Mouse (Mus musculus) limb, embryonic 15.5 days (tissue): ENCODE data around the gene Cdc42ep5. TPM values are rescaled to one million over a fixed set of nuclear protein-coding genes. Genes with fewer than 3 reads are reported as not detected.

Experiments
- ATAC-seq: fragments of 200-750 bp; cut with Nextera tagmentation; 2 replicates; pipeline ENCODE4 v1.8.0; 2017; ENCODE audit warnings: low read depth, moderate TSS enrichment; ENCODE audit not compliant: insufficient number of reproducible peaks, low FRiP score, low TSS enrichment
- H3K27ac ChIP-seq: fragments of 300-500 bp; sonication (generic); 2 replicates; pipeline ENCODE4 v1.5.1; 2015; ENCODE audit warnings: moderate library complexity, mild to moderate bottlenecking, inconsistent platforms
- H3K27me3 ChIP-seq: fragments of 300-500 bp; sonication (generic); 2 replicates; pipeline ENCODE4 v1.6.1; 2015; ENCODE audit warnings: inconsistent platforms
- H3K36me3 ChIP-seq: fragments of 300-500 bp; sonication (generic); 2 replicates; pipeline ENCODE4 v1.6.1; 2015; ENCODE audit warnings: inconsistent platforms
- H3K4me1 ChIP-seq: fragments of 300-500 bp; sonication (generic); 2 replicates; pipeline ENCODE4 v1.6.1; 2015; ENCODE audit warnings: inconsistent platforms
- H3K4me2 ChIP-seq: fragments of 300-500 bp; sonication (generic); 2 replicates; pipeline ENCODE4 v1.6.1; 2015; ENCODE audit warnings: mild to moderate bottlenecking, inconsistent platforms
- H3K4me3 ChIP-seq: fragments of 300-500 bp; sonication (generic); 2 replicates; pipeline ENCODE4 v1.5.1; 2015; ENCODE audit warnings: mild to moderate bottlenecking, inconsistent platforms
- H3K9ac ChIP-seq: fragments of 300-500 bp; sonication (generic); 2 replicates; pipeline ENCODE4 v1.6.1; 2015; ENCODE audit warnings: inconsistent platforms
- H3K9me3 ChIP-seq: fragments of 300-500 bp; sonication (generic); 2 replicates; pipeline ENCODE4 v1.6.1; 2016; ENCODE audit warnings: inconsistent platforms
- WGBS: fragments of 180-500 bp; shearing (Covaris S2); methylation state at CpG from one replicate; pipeline ENCODE4 v1.1.7; 2015; 5-methylcytosine and 5-hydroxymethylcytosine counted together
- polyA plus RNA-seq: library from polyadenylated mRNA; unstranded; fragments of >200 nt; fragmentation: Nextera tagmentation; extraction: Ambion mirVana; gene quantifications from 2 replicates; pipeline ENCODE4 v1.2.1, GENCODE M21; 2015

Cdc42ep5 gene
- polyA plus RNA-seq, 1 experiment from 2014 or later: 82.3 TPM

GRCm38 (mm10) chr7:4154356-4154755, 10.3 kb downstream of the Cdc42ep5 start:
- no peaks in the 10 kb centered on the region for H3K9me3 ChIP-seq
- ATAC-seq: no peak
- H3K9ac ChIP-seq: no peak overlapping the region
- H3K27ac ChIP-seq: no peak overlapping the region
- peaks cover 6% of the 10 kb centered on the region; the same call in 1 of the 2 replicates for H3K27me3 ChIP-seq
- 56% methylated on average over 5 of the region's 5 CpGs for WGBS
- no peak overlapping the region for H3K4me2 ChIP-seq
- 0 out of 2 replicates have a peak, but pooled peaks cover 3% of the 10 kb centered on the region for H3K36me3 ChIP-seq
- H3K4me1 ChIP-seq: peaks cover 23% of the 10 kb centered on the region
- H3K4me3 ChIP-seq: no peak overlapping the region

- peaks cover 43% of the 10 kb centered on the region for H3K4me1 ChIP-seq
- H3K4me3 ChIP-seq: no peak overlapping the region
- no peak for ATAC-seq
- H3K4me2 ChIP-seq: no peak overlapping the region
- peaks cover 23% of the 10 kb centered on the region for H3K36me3 ChIP-seq
- H3K9ac ChIP-seq: no peak overlapping the region
- peaks cover 6% of the 10 kb centered on the region; the same call in 1 of the 2 replicates for H3K27me3 ChIP-seq
- no peaks in the 10 kb centered on the region for H3K9me3 ChIP-seq
- WGBS: 28% methylated on average over 22 of the region's 22 CpGs
- no peak overlapping the region for H3K27ac ChIP-seq
Measured at GRCm38 (mm10) chr7:4151241-4151640, 13.4 kb downstream of the Cdc42ep5 start.

DNA sequence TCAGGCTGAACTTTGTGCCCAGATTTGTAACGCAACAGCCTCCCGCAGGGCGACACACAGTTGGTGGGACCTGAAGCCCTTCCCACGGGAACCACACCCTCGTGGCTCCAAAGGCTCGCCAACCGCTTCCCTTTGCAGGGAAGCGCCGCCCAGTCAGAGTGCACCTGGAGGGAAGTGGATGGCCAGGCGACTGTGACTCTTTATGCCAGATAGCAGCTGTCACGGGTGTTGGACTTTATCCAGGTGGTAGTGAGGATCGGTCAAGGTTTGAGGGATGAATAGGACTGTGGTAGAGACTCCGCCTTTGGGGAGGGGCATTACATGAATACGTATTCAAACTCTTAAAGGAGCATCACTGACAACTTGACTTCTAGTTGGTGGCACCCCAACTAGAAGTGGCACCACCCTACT, 13.8 kb downstream of the Cdc42ep5 start:
- H3K27ac ChIP-seq: no peak overlapping the region
- H3K4me3 ChIP-seq: peak overlapping the region; percentile 16
- ATAC-seq: no peak
- no peak overlapping the region for H3K9ac ChIP-seq
- H3K4me2 ChIP-seq: peak overlapping the region; percentile 79; the same call in 1 of the 2 replicates
- peaks cover 6% of the 10 kb centered on the region; the same call in 1 of the 2 replicates for H3K27me3 ChIP-seq
- H3K9me3 ChIP-seq: no peaks in the 10 kb centered on the region
- WGBS: 18% methylated on average over 14 of the region's 14 CpGs
- peaks cover 27% of the 10 kb centered on the region for H3K36me3 ChIP-seq
- peaks cover 43% of the 10 kb centered on the region for H3K4me1 ChIP-seq

- Histone ChIP-seq H3K4me3 (peak within 1 kb of the TSS; percentile 71), H3K4me2 (peak within 1 kb of the TSS; percentile 79), H3K9me3 (no peaks in the 10 kb centered on the region), H3K4me1 (peaks cover 41% of the 10 kb centered on the region), H3K9ac (peak within 1 kb of the TSS; percentile 82), H3K36me3 (peaks cover 34% of the 10 kb centered on the region), H3K27ac (peak within 1 kb of the TSS; percentile 98), H3K27me3 (peaks cover 6% of the 10 kb centered on the region; the same call in 1 of the 2 replicates)
- 3% methylated on average over 14 of the region's 14 CpGs for WGBS
- 0 out of 2 replicates have a peak, but pooled peaks have one; percentile 15 for ATAC-seq
Measured at GRCm38 (mm10) chr7:4150059-4150541, 14.6 kb downstream of the Cdc42ep5 start, which contains the start of gene Leng9. Gene Leng9, minus strand, starts transcription at chr7:4150374.

- H3K27me3 ChIP-seq: peaks cover 6% of the 10 kb centered on the region; the same call in 1 of the 2 replicates
- peak; percentile 70 for ATAC-seq
- H3K4me1 ChIP-seq: peaks cover 37% of the 10 kb centered on the region
- H3K27ac ChIP-seq: peak overlapping the region; percentile 98
- no peaks in the 10 kb centered on the region for H3K9me3 ChIP-seq
- peaks cover 41% of the 10 kb centered on the region for H3K36me3 ChIP-seq
- peak overlapping the region; percentile 82 for H3K9ac ChIP-seq
- H3K4me3 ChIP-seq: peak overlapping the region; percentile 71
- WGBS: 1% methylated on average over 64 of the region's 64 CpGs
- peak overlapping the region; percentile 79 for H3K4me2 ChIP-seq
Measured at GRCm38 (mm10) chr7:4149209-4150054, 15.2 kb downstream of the Cdc42ep5 start.

- Histone ChIP-seq H3K36me3 (peaks cover 49% of the 10 kb centered on the region), H3K9ac (peak overlapping the region; percentile 82), H3K4me2 (peak overlapping the region; percentile 79), H3K4me1 (peaks cover 37% of the 10 kb centered on the region), H3K4me3 (peak overlapping the region; percentile 71), H3K9me3 (no peaks in the 10 kb centered on the region), H3K27me3 (peaks cover 6% of the 10 kb centered on the region; the same call in 1 of the 2 replicates), H3K27ac (peak overlapping the region; percentile 98)
- peak; percentile 26; the same call in 1 of the 2 replicates for ATAC-seq
- 25% methylated on average over 18 of the region's 18 CpGs for WGBS
Measured at GRCm38 (mm10) chr7:4148341-4149208, 16.1 kb downstream of the Cdc42ep5 start.

- no peak overlapping the region for H3K9ac ChIP-seq
- ATAC-seq: no peak
- 76% methylated on average over 4 of the region's 4 CpGs for WGBS
- peaks cover 37% of the 10 kb centered on the region for H3K4me1 ChIP-seq
- H3K27ac ChIP-seq: peak overlapping the region; percentile 98
- peaks cover 57% of the 10 kb centered on the region for H3K36me3 ChIP-seq
- no peaks in the 10 kb centered on the region for H3K9me3 ChIP-seq
- no peak overlapping the region; the same call in 1 of the 2 replicates for H3K4me3 ChIP-seq
- H3K27me3 ChIP-seq: peaks cover 6% of the 10 kb centered on the region; the same call in 1 of the 2 replicates
- 0 out of 2 replicates have a peak overlapping the region, but pooled peaks have one; percentile 79 for H3K4me2 ChIP-seq
Measured at GRCm38 (mm10) chr7:4147836-4148235, 16.8 kb downstream of the Cdc42ep5 start.

GRCm38 (mm10) chr7:4147371-4147770, 17.3 kb downstream of the Cdc42ep5 start:
- H3K9ac ChIP-seq: no peak overlapping the region
- no peak overlapping the region for H3K27ac ChIP-seq
- 83% methylated on average over 20 of the region's 20 CpGs for WGBS
- no peaks in the 10 kb centered on the region for H3K9me3 ChIP-seq
- H3K36me3 ChIP-seq: peaks cover 61% of the 10 kb centered on the region
- ATAC-seq: no peak
- H3K4me2 ChIP-seq: no peak overlapping the region
- H3K4me1 ChIP-seq: peaks cover 37% of the 10 kb centered on the region
- H3K27me3 ChIP-seq: peaks cover 6% of the 10 kb centered on the region; the same call in 1 of the 2 replicates
- no peak overlapping the region for H3K4me3 ChIP-seq

GRCm38 (mm10) chr7:4146241-4147180, 18.1 kb downstream of the Cdc42ep5 start:
- Histone ChIP-seq H3K4me3 (no peak overlapping the region), H3K36me3 (peaks cover 70% of the 10 kb centered on the region), H3K4me1 (peaks cover 35% of the 10 kb centered on the region), H3K9ac (no peak overlapping the region), H3K27me3 (peaks cover 4% of the 10 kb centered on the region; the same call in 1 of the 2 replicates), H3K27ac (0 out of 2 replicates have a peak overlapping the region, but pooled peaks have one; percentile 11), H3K9me3 (no peaks in the 10 kb centered on the region), H3K4me2 (no peak overlapping the region)
- ATAC-seq: no peak
- 88% methylated on average over 23 of the region's 23 CpGs for WGBS

DNA sequence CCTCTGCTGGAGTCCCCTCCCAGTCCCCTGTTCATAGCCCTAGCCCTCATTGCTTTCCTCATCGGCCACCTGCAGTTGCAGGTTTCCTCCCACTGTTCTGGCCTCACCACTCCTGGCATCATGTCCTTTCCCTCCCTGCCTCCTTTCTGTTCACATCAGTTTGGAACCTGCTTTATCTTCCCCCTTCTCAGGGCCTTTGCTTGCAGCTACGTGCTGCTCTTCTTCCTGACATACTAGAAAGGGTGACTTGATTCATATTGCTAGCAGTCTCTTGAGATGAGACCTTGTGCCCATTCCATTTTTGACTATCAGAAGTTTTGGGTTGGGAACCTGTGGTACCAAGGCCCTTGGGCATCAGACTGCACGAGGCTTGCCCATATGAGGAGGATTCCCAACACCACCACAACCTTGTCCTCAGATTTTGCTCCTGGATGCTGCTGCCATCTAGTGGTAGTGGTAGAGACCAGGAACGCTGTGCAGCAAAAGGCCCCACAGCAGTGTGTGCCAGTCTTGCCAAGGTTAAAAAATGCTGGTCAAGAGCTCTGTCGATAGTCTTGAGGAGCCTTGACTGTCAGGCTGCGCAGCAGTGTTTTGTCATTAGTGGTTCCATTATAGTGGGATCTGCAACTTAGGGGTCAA, 19.0 kb downstream of the Cdc42ep5 start:
- WGBS: 68% methylated on average over 6 of the region's 6 CpGs
- H3K4me3 ChIP-seq: no peak overlapping the region
- H3K27me3 ChIP-seq: no peaks in the 10 kb centered on the region
- peaks cover 28% of the 10 kb centered on the region for H3K4me1 ChIP-seq
- no peak for ATAC-seq
- H3K9ac ChIP-seq: no peak overlapping the region
- no peaks in the 10 kb centered on the region for H3K9me3 ChIP-seq
- H3K36me3 ChIP-seq: peaks cover 76% of the 10 kb centered on the region
- H3K4me2 ChIP-seq: no peak overlapping the region
- H3K27ac ChIP-seq: no peak overlapping the region
